Mouse (Mus musculus): ENCODE measurements at regions not wholly inside any gene's neighbourhood (a gene's known extent, or its start where the extent isn't known, plus 50 kb on each side); places are given as distances from the start of the nearest gene placed in this dataset.
"Not testable (repeated sequence)": the region's sequence is repeated elsewhere in the genome, so short reads cannot be mapped to it uniquely, and the experiment has no call there.

- no peaks in the 10 kb centered on the region for H3K4me1 ChIP-seq (ENCODE audit: control insufficient read depth, insufficient read depth, low read length)
- no peak overlapping the region for H3K27ac ChIP-seq (ENCODE audit: low read length)
- no peak overlapping the region for H3K4me3 ChIP-seq (ENCODE audit: low read depth, low read length)
- H3K9me3 ChIP-seq (ENCODE audit: control insufficient read depth, low read depth, low read length), result no peaks in the 10 kb centered on the region
- H3K27me3 ChIP-seq (ENCODE audit: control insufficient read depth, insufficient read depth, low read length), result no peaks in the 10 kb centered on the region
- ATAC-seq (ENCODE audit: insufficient number of reproducible peaks, insufficient read depth, low FRiP score, low read depth), result no peak
- 82% methylated on average over 7 of the region's 7 CpGs for WGBS
- H3K36me3 ChIP-seq (ENCODE audit: control insufficient read depth, insufficient read depth, low read length), result no peaks in the 10 kb centered on the region
- no peak overlapping the region for H3K9ac ChIP-seq (replicated peaks; ENCODE audit: low read depth, low read length)
- no peak overlapping the region for H3K4me2 ChIP-seq (replicated peaks; ENCODE audit: low read depth, low read length)
Measured at GRCm38 (mm10) chr13:52297277-52297623, 233.8 kb downstream of the Diras2 start.

GRCm38 (mm10) chr13:52298362-52298761 lies 232.7 kb downstream of the Diras2 start:
- no peaks in the 10 kb centered on the region for H3K4me1 ChIP-seq (ENCODE audit: control insufficient read depth, insufficient read depth, low read length)
- WGBS, result 60% methylated on average over 5 of the region's 5 CpGs
- no peak overlapping the region for H3K4me2 ChIP-seq (replicated peaks; ENCODE audit: low read depth, low read length)
- no peak overlapping the region for H3K27ac ChIP-seq (ENCODE audit: low read length)
- no peaks in the 10 kb centered on the region for H3K9me3 ChIP-seq (ENCODE audit: control insufficient read depth, low read depth, low read length)
- H3K9ac ChIP-seq (replicated peaks; ENCODE audit: low read depth, low read length), result no peak overlapping the region
- ATAC-seq (ENCODE audit: insufficient number of reproducible peaks, insufficient read depth, low FRiP score, low read depth), result no peak
- no peak overlapping the region for H3K4me3 ChIP-seq (ENCODE audit: low read depth, low read length)
- no peaks in the 10 kb centered on the region for H3K27me3 ChIP-seq (ENCODE audit: control insufficient read depth, insufficient read depth, low read length)
- no peaks in the 10 kb centered on the region for H3K36me3 ChIP-seq (ENCODE audit: control insufficient read depth, insufficient read depth, low read length)

GRCm38 (mm10) chr13:52305328-52305727 lies 225.8 kb downstream of the Diras2 start:
- not testable (repeated sequence) for H3K4me1 ChIP-seq (ENCODE audit: control insufficient read depth, insufficient read depth, low read length); ATAC-seq (ENCODE audit: insufficient number of reproducible peaks, insufficient read depth, low FRiP score, low read depth)

GRCm38 (mm10) chr13:52306783-52307440 lies 224.2 kb downstream of the Diras2 start:
- Histone ChIP-seq H3K36me3 (ENCODE audit: control insufficient read depth, insufficient read depth, low read length) (no peaks in the 10 kb centered on the region), H3K4me2 (replicated peaks; ENCODE audit: low read depth, low read length) (no peak overlapping the region), H3K4me1 (ENCODE audit: control insufficient read depth, insufficient read depth, low read length) (no peaks in the 10 kb centered on the region), H3K9ac (replicated peaks; ENCODE audit: low read depth, low read length) (no peak overlapping the region), H3K27me3 (ENCODE audit: control insufficient read depth, insufficient read depth, low read length) (no peaks in the 10 kb centered on the region), H3K27ac (ENCODE audit: low read length) (no peak overlapping the region), H3K9me3 (ENCODE audit: control insufficient read depth, low read depth, low read length) (no peaks in the 10 kb centered on the region), H3K4me3 (ENCODE audit: low read depth, low read length) (no peak overlapping the region)
- no peak for ATAC-seq (ENCODE audit: insufficient number of reproducible peaks, insufficient read depth, low FRiP score, low read depth)
- 53% methylated on average over 9 of the region's 9 CpGs for WGBS

More at GRCm38 (mm10) chr13:52305328-52305727, 225.8 kb downstream of the Diras2 start:
- H3K27ac ChIP-seq (ENCODE audit: low read length); H3K27me3 ChIP-seq (ENCODE audit: control insufficient read depth, insufficient read depth, low read length); H3K4me2 ChIP-seq (replicated peaks; ENCODE audit: low read depth, low read length); H3K4me3 ChIP-seq (ENCODE audit: low read depth, low read length); H3K9me3 ChIP-seq (ENCODE audit: control insufficient read depth, low read depth, low read length); H3K9ac ChIP-seq (replicated peaks; ENCODE audit: low read depth, low read length); H3K36me3 ChIP-seq (ENCODE audit: control insufficient read depth, insufficient read depth, low read length): not testable (repeated sequence)

- no peaks in the 10 kb centered on the region for H3K9me3 ChIP-seq (ENCODE audit: control insufficient read depth, low read depth, low read length)
- H3K4me3 ChIP-seq (ENCODE audit: low read depth, low read length), result no peak overlapping the region
- no peak overlapping the region for H3K27ac ChIP-seq (ENCODE audit: low read length)
- no peaks in the 10 kb centered on the region for H3K27me3 ChIP-seq (ENCODE audit: control insufficient read depth, insufficient read depth, low read length)
- H3K9ac ChIP-seq (replicated peaks; ENCODE audit: low read depth, low read length), result no peak overlapping the region
- WGBS, result 26% methylated on average over 2 of the region's 2 CpGs
- no peak overlapping the region for H3K4me2 ChIP-seq (replicated peaks; ENCODE audit: low read depth, low read length)
- no peak for ATAC-seq (ENCODE audit: insufficient number of reproducible peaks, insufficient read depth, low FRiP score, low read depth)
- no peaks in the 10 kb centered on the region for H3K4me1 ChIP-seq (ENCODE audit: control insufficient read depth, insufficient read depth, low read length)
- no peaks in the 10 kb centered on the region for H3K36me3 ChIP-seq (ENCODE audit: control insufficient read depth, insufficient read depth, low read length)
Measured at GRCm38 (mm10) chr13:52310954-52311353, 220.1 kb downstream of the Diras2 start.

GRCm38 (mm10) chr13:52318276-52318675 lies 212.8 kb downstream of the Diras2 start:
- no peaks in the 10 kb centered on the region for H3K9me3 ChIP-seq (ENCODE audit: control insufficient read depth, low read depth, low read length)
- no peaks in the 10 kb centered on the region for H3K36me3 ChIP-seq (ENCODE audit: control insufficient read depth, insufficient read depth, low read length)
- no peaks in the 10 kb centered on the region for H3K27me3 ChIP-seq (ENCODE audit: control insufficient read depth, insufficient read depth, low read length)
- 86% methylated on average over 2 of the region's 2 CpGs for WGBS
- no peaks in the 10 kb centered on the region for H3K4me1 ChIP-seq (ENCODE audit: control insufficient read depth, insufficient read depth, low read length)
- H3K4me3 ChIP-seq (ENCODE audit: low read depth, low read length), result no peak overlapping the region
- no peak overlapping the region for H3K4me2 ChIP-seq (replicated peaks; ENCODE audit: low read depth, low read length)
- H3K9ac ChIP-seq (replicated peaks; ENCODE audit: low read depth, low read length), result no peak overlapping the region
- ATAC-seq (ENCODE audit: insufficient number of reproducible peaks, insufficient read depth, low FRiP score, low read depth), result no peak
- H3K27ac ChIP-seq (ENCODE audit: low read length), result no peak overlapping the region

- 49% methylated on average over 3 of the region's 3 CpGs for WGBS
Measured at GRCm38 (mm10) chr13:52323691-52324090, 207.4 kb downstream of the Diras2 start.

GRCm38 (mm10) chr13:52324378-52324777 lies 206.7 kb downstream of the Diras2 start:
- not testable (repeated sequence) for H3K36me3 ChIP-seq (ENCODE audit: control insufficient read depth, insufficient read depth, low read length); H3K27ac ChIP-seq (ENCODE audit: low read length); H3K27me3 ChIP-seq (ENCODE audit: control insufficient read depth, insufficient read depth, low read length); H3K9ac ChIP-seq (replicated peaks; ENCODE audit: low read depth, low read length); H3K4me1 ChIP-seq (ENCODE audit: control insufficient read depth, insufficient read depth, low read length); H3K9me3 ChIP-seq (ENCODE audit: control insufficient read depth, low read depth, low read length); H3K4me2 ChIP-seq (replicated peaks; ENCODE audit: low read depth, low read length); ATAC-seq (ENCODE audit: insufficient number of reproducible peaks, insufficient read depth, low FRiP score, low read depth); H3K4me3 ChIP-seq (ENCODE audit: low read depth, low read length)
- 80% methylated on average over 3 of the region's 3 CpGs for WGBS

More at GRCm38 (mm10) chr13:52323691-52324090, 207.4 kb downstream of the Diras2 start:
- no peaks in the 10 kb centered on the region for H3K27me3 ChIP-seq (ENCODE audit: control insufficient read depth, insufficient read depth, low read length)
- H3K9me3 ChIP-seq (ENCODE audit: control insufficient read depth, low read depth, low read length), result no peaks in the 10 kb centered on the region
- no peak overlapping the region for H3K9ac ChIP-seq (replicated peaks; ENCODE audit: low read depth, low read length)
- no peak for ATAC-seq (ENCODE audit: insufficient number of reproducible peaks, insufficient read depth, low FRiP score, low read depth)
- H3K27ac ChIP-seq (ENCODE audit: low read length), result no peak overlapping the region
- H3K4me1 ChIP-seq (ENCODE audit: control insufficient read depth, insufficient read depth, low read length), result no peaks in the 10 kb centered on the region
- H3K36me3 ChIP-seq (ENCODE audit: control insufficient read depth, insufficient read depth, low read length), result no peaks in the 10 kb centered on the region
- H3K4me2 ChIP-seq (replicated peaks; ENCODE audit: low read depth, low read length), result no peak overlapping the region
- H3K4me3 ChIP-seq (ENCODE audit: low read depth, low read length), result no peak overlapping the region

- H3K27me3 ChIP-seq (ENCODE audit: control insufficient read depth, insufficient read depth, low read length); ATAC-seq (ENCODE audit: insufficient number of reproducible peaks, insufficient read depth, low FRiP score, low read depth); H3K36me3 ChIP-seq (ENCODE audit: control insufficient read depth, insufficient read depth, low read length); H3K9ac ChIP-seq (replicated peaks; ENCODE audit: low read depth, low read length); H3K4me2 ChIP-seq (replicated peaks; ENCODE audit: low read depth, low read length); H3K4me1 ChIP-seq (ENCODE audit: control insufficient read depth, insufficient read depth, low read length); H3K9me3 ChIP-seq (ENCODE audit: control insufficient read depth, low read depth, low read length); H3K27ac ChIP-seq (ENCODE audit: low read length); H3K4me3 ChIP-seq (ENCODE audit: low read depth, low read length): not testable (repeated sequence)
- 77% methylated on average over 6 of the region's 6 CpGs for WGBS
Measured at GRCm38 (mm10) chr13:52325647-52326046, 205.4 kb downstream of the Diras2 start.

Measured in stomach, embryonic 14.5 days (tissue).